7 mouse cellular contexts compared by ENCODE assay signal in genomic region chr6:60682233-60682632, GRCm38 (mm10).
A peak's percentile ranks its signal among the peaks of the same experiment; 100 is the strongest.
DNase-seq lines count a peak whose midpoint lies in the region.

No protein-coding gene starts in this region.

- intact Hi-C loops in left cerebral cortex, postnatal 4 days (cut with DNase I), result loop anchor here (2.0 kb wide), 1 partner anchor 199 kb away; no protein-coding TSS in a partner anchor
- intact Hi-C loops in left cerebral cortex, postnatal 14 days (cut with DNase I), result loop anchor here (2.0 to 5.0 kb wide), 2 partner anchors 199 to 250 kb away; no protein-coding TSS in a partner anchor
- intact Hi-C loops in gastrocnemius, postnatal 36 days (cut with DNase I), result no loop called here

- peak; percentile 2 to 34 for DNase-seq in left cerebral cortex, adult 18-20 months (ENCODE audit: low spot score in 2 of 2)
- DNase-seq in left cerebral cortex, postnatal 4 days, result no peak
- DNase-seq in NIH3T3 (ENCODE audit: low read depth), result peak; percentile 48
- DNase-seq in cerebellum, adult 11 months, result peak; percentile 6
- DNase-seq in left cerebral cortex, postnatal 14 days (ENCODE audit: low spot score in 2 of 2), result peak; percentile 36 to 58
- DNase-seq in gastrocnemius, postnatal 36 days, result no peak
- DNase-seq in thymus, postnatal 10 days (ENCODE audit: low spot score in 2 of 2), result no peak

Comparison
In these comparisons a context has a peak if more than half of its experiments do, and no peak if none do; other contexts are left out.
1. DNase-seq: peak in left cerebral cortex, adult 18-20 months (2 of 2), NIH3T3 (single experiment), cerebellum, adult 11 months (single experiment) and left cerebral cortex, postnatal 14 days (2 of 2); none in left cerebral cortex, postnatal 4 days (single experiment), gastrocnemius, postnatal 36 days (0 of 2) and thymus, postnatal 10 days (0 of 2).